Mouse (Mus musculus): Measurements from ENCODE around the gene Camsap1. TPM values are rescaled to one million over a fixed set of nuclear protein-coding genes. Genes with fewer than 3 reads are reported as not detected.

The Camsap1 gene
- polyA plus RNA-seq, 1 experiment: 12.1 TPM

- TF ChIP-seq POLR2A (IDR thresholded peaks at IDR 0.05; ENCODE audit: insufficient read length, low read depth): no peak
- no peak for TF ChIP-seq E2F4 (IDR thresholded peaks at IDR 0.05; ENCODE audit: insufficient read depth)
- TF ChIP-seq CEBPB (IDR thresholded peaks at IDR 0.05; ENCODE audit: insufficient read depth, poor library complexity, severe bottlenecking): no peak
- TF ChIP-seq SRF (IDR thresholded peaks at IDR 0.05; ENCODE audit: control insufficient read depth, insufficient read length, low read depth): no peak
- TF ChIP-seq TCF12 (IDR thresholded peaks at IDR 0.05; ENCODE audit: insufficient read depth, poor library complexity, severe bottlenecking): no peak
- TF ChIP-seq MYOD1 (IDR thresholded peaks at IDR 0.05; ENCODE audit: control insufficient read depth in 1 of 3, insufficient read length in 2 of 3, low read depth in 2 of 3): no peak
- H3ac ChIP-seq (ENCODE audit: control insufficient read depth, insufficient read length): no peak overlapping the region
- peak overlapping the region; percentile 39 for H3K4me2 ChIP-seq (ENCODE audit: low read depth)
- no peaks in the 10 kb centered on the region for H3K27me3 ChIP-seq (ENCODE audit: control insufficient read depth, insufficient read depth, insufficient read length)
- no peak overlapping the region for H3K4me3 ChIP-seq
- peaks cover 10% of the 10 kb centered on the region for H3K79me2 ChIP-seq (ENCODE audit: control insufficient read depth, insufficient read depth)
- H3K36me3 ChIP-seq (ENCODE audit: control insufficient read depth, insufficient read depth): no peaks in the 10 kb centered on the region
Measured at GRCm38 (mm10) chr2:25986601-25987000, 3.5 kb upstream of the Camsap1 start.

GRCm38 (mm10) chr2:25982426-25983091 lies 523 bp downstream of the Camsap1 start:
- H3K4me3 ChIP-seq: peak overlapping the region; percentile 70
- H3K79me2 ChIP-seq (ENCODE audit: control insufficient read depth, insufficient read depth): peaks cover 51% of the 10 kb centered on the region
- no peaks in the 10 kb centered on the region for H3K27me3 ChIP-seq (ENCODE audit: control insufficient read depth, insufficient read depth, insufficient read length)
- no peaks in the 10 kb centered on the region for H3K36me3 ChIP-seq (ENCODE audit: control insufficient read depth, insufficient read depth)
- H3ac ChIP-seq (ENCODE audit: control insufficient read depth, insufficient read length): peak overlapping the region; percentile 48
- H3K4me2 ChIP-seq (ENCODE audit: low read depth): peak overlapping the region; percentile 90
- no peak for TF ChIP-seq POLR2A (IDR thresholded peaks at IDR 0.05; ENCODE audit: insufficient read length, low read depth)
- no peak for TF ChIP-seq SRF (IDR thresholded peaks at IDR 0.05; ENCODE audit: control insufficient read depth, insufficient read length, low read depth)
- no peak for TF ChIP-seq TCF12 (IDR thresholded peaks at IDR 0.05; ENCODE audit: insufficient read depth, poor library complexity, severe bottlenecking)
- no peak for TF ChIP-seq MYOD1 (IDR thresholded peaks at IDR 0.05; ENCODE audit: control insufficient read depth in 1 of 3, insufficient read length in 2 of 3, low read depth in 2 of 3)
- no peak for TF ChIP-seq MAX (IDR thresholded peaks at IDR 0.05; ENCODE audit: low read depth)
- no peak for TF ChIP-seq TCF3 (IDR thresholded peaks at IDR 0.05; ENCODE audit: insufficient read length, low read depth)
- no peak for TF ChIP-seq MYOG (IDR thresholded peaks at IDR 0.05; ENCODE audit: control insufficient read depth in 1 of 3, insufficient read depth in 1 of 3, insufficient read length in 2 of 3, low read depth in 2 of 3)
- no peak for TF ChIP-seq POLR2AphosphoS2 (IDR thresholded peaks at IDR 0.05; ENCODE audit: insufficient read length, low read depth)
- no peak for TF ChIP-seq CEBPB (IDR thresholded peaks at IDR 0.05; ENCODE audit: insufficient read depth, poor library complexity, severe bottlenecking)

GRCm38 (mm10) chr2:25982052-25982425 lies 1.0 kb downstream of the Camsap1 start:
- H3K79me2 ChIP-seq (ENCODE audit: control insufficient read depth, insufficient read depth): peaks cover 56% of the 10 kb centered on the region
- no peaks in the 10 kb centered on the region for H3K36me3 ChIP-seq (ENCODE audit: control insufficient read depth, insufficient read depth)
- peak overlapping the region; percentile 90 for H3K4me2 ChIP-seq (ENCODE audit: low read depth)
- TF ChIP-seq CEBPB (IDR thresholded peaks at IDR 0.05; ENCODE audit: insufficient read depth, poor library complexity, severe bottlenecking) (no peak), MYOD1 (IDR thresholded peaks at IDR 0.05; ENCODE audit: control insufficient read depth in 1 of 3, insufficient read length in 2 of 3, low read depth in 2 of 3) (no peak)
- peak overlapping the region; percentile 70 for H3K4me3 ChIP-seq
- H3ac ChIP-seq (ENCODE audit: control insufficient read depth, insufficient read length): peak overlapping the region; percentile 48
- H3K27me3 ChIP-seq (ENCODE audit: control insufficient read depth, insufficient read depth, insufficient read length): no peaks in the 10 kb centered on the region

- no peaks in the 10 kb centered on the region for H3K36me3 ChIP-seq (ENCODE audit: control insufficient read depth, insufficient read depth)
- no peaks in the 10 kb centered on the region for H3K27me3 ChIP-seq (ENCODE audit: control insufficient read depth, insufficient read depth, insufficient read length)
- H3K4me2 ChIP-seq (ENCODE audit: low read depth): no peak overlapping the region
- no peak overlapping the region for H3K4me3 ChIP-seq
- H3K79me2 ChIP-seq (ENCODE audit: control insufficient read depth, insufficient read depth): peaks cover 86% of the 10 kb centered on the region
- TF ChIP-seq MAX (IDR thresholded peaks at IDR 0.05; ENCODE audit: low read depth) (no peak), REST (IDR thresholded peaks at IDR 0.05; ENCODE audit: insufficient read depth, insufficient read length) (no peak), MYOD1 (IDR thresholded peaks at IDR 0.05; ENCODE audit: control insufficient read depth in 1 of 3, insufficient read length in 2 of 3, low read depth in 2 of 3) (no peak)
- H3ac ChIP-seq (ENCODE audit: control insufficient read depth, insufficient read length): no peak overlapping the region
Measured at GRCm38 (mm10) chr2:25978997-25979396, 4.1 kb downstream of the Camsap1 start.

- TF ChIP-seq REST (IDR thresholded peaks at IDR 0.05; ENCODE audit: insufficient read depth, insufficient read length): no peak
- no peak for TF ChIP-seq E2F4 (IDR thresholded peaks at IDR 0.05; ENCODE audit: insufficient read depth)
- no peak for TF ChIP-seq TCF3 (IDR thresholded peaks at IDR 0.05; ENCODE audit: insufficient read length, low read depth)
- TF ChIP-seq SRF (IDR thresholded peaks at IDR 0.05; ENCODE audit: control insufficient read depth, insufficient read length, low read depth): no peak
- TF ChIP-seq MYOD1 (IDR thresholded peaks at IDR 0.05; ENCODE audit: control insufficient read depth in 1 of 3, insufficient read length in 2 of 3, low read depth in 2 of 3): no peak
- no peak for TF ChIP-seq POLR2A (IDR thresholded peaks at IDR 0.05; ENCODE audit: insufficient read length, low read depth)
- TF ChIP-seq MAX (IDR thresholded peaks at IDR 0.05; ENCODE audit: low read depth): no peak
- no peak for TF ChIP-seq USF1 (IDR thresholded peaks at IDR 0.05; ENCODE audit: low read depth)
- no peak for TF ChIP-seq CEBPB (IDR thresholded peaks at IDR 0.05; ENCODE audit: insufficient read depth, poor library complexity, severe bottlenecking)
- no peak for TF ChIP-seq MYOG (IDR thresholded peaks at IDR 0.05; ENCODE audit: control insufficient read depth in 1 of 3, insufficient read depth in 1 of 3, insufficient read length in 2 of 3, low read depth in 2 of 3)
- no peak for TF ChIP-seq TCF12 (IDR thresholded peaks at IDR 0.05; ENCODE audit: insufficient read depth, poor library complexity, severe bottlenecking)
- TF ChIP-seq POLR2AphosphoS2 (IDR thresholded peaks at IDR 0.05; ENCODE audit: insufficient read length, low read depth): no peak
- Histone ChIP-seq H3K4me3 (no peak overlapping the region), H3K4me2 (ENCODE audit: low read depth) (no peak overlapping the region), H3K27me3 (ENCODE audit: control insufficient read depth, insufficient read depth, insufficient read length) (no peaks in the 10 kb centered on the region), H3ac (ENCODE audit: control insufficient read depth, insufficient read length) (no peak overlapping the region), H3K79me2 (ENCODE audit: control insufficient read depth, insufficient read depth) (peaks cover 93% of the 10 kb centered on the region), H3K36me3 (ENCODE audit: control insufficient read depth, insufficient read depth) (no peaks in the 10 kb centered on the region)
Measured at GRCm38 (mm10) chr2:25977587-25978239, 5.4 kb downstream of the Camsap1 start.
